Mouse (Mus musculus) heart, adult 18-20 months (tissue): ENCODE data around the gene Mroh7. TPM values are rescaled to one million over a fixed set of nuclear protein-coding genes. Genes with fewer than 3 reads are reported as not detected.

Source experiments
- DNase-seq, 2 experiments: peaks; one replicate each; pipeline ENCODE4 v3.0.0; 2021 to 2022; ENCODE audit warnings: mixed read lengths in 1 of 2
- total RNA-seq, 2 experiments: library from RNA; stranded (reverse); gene quantifications; 2 replicates each; pipeline ENCODE4 v1.2.3; 2021

The Mroh7 gene
- total RNA-seq, 2 experiments from 2014 or later: 0.07 to 0.49 TPM

GRCm38 (mm10) chr4:106632313-106632712 lies 98.4 kb downstream of the Mroh7 start:
- no peak for DNase-seq

Other genes starting within 250 kb of the Mroh7 start
- not detected for gene Bsnd, start 238.6 kb downstream of the Mroh7 start, total RNA-seq
- gene Dhcr24, start 169.9 kb downstream of the Mroh7 start, total RNA-seq: 1 to 10 TPM; 1.5 to 2.5 TPM
- not detected for gene Lexm, start 113.7 kb downstream of the Mroh7 start, total RNA-seq
- gene Ttc22, start 108.5 kb downstream of the Mroh7 start, total RNA-seq: not detected
- 1 to 10 TPM; 4.8 to 4.9 TPM for gene Pars2, start 79.9 kb downstream of the Mroh7 start, total RNA-seq
- gene Ttc4, start 52.0 kb downstream of the Mroh7 start, total RNA-seq: 10 to 100 TPM; 18.9 to 20.2 TPM
- under 1 TPM; 0.27 to 0.51 TPM for gene Fam151a, start 3.0 kb upstream of the Mroh7 start, total RNA-seq
- 10 to 100 TPM; 24.2 to 38.0 TPM for gene Acot11, start 74.1 kb upstream of the Mroh7 start, total RNA-seq
- gene Ssbp3, start 179.8 kb upstream of the Mroh7 start, total RNA-seq: 10 to 100 TPM; 27.5 to 37.9 TPM